Mouse (Mus musculus) T-cell, adult 2 months (primary cell): ENCODE measurements around the gene Utp20.

Source experiments
- DNase-seq: peaks from one replicate; pipeline ENCODE4 v3.0.0; 2022; ENCODE audit warnings: low spot score

Utp20 gene

GRCm38 (mm10) chr10:88715621-88716020 lies 111.0 kb downstream of the Utp20 start:
- DNase-seq, result no peak

GRCm38 (mm10) chr10:88714744-88715143 lies 111.9 kb downstream of the Utp20 start:
- DNase-seq, result no peak

GRCm38 (mm10) chr10:88712359-88712758 lies 114.2 kb downstream of the Utp20 start:
- no peak for DNase-seq

- no peak for DNase-seq
Measured at GRCm38 (mm10) chr10:88708671-88709523, 117.7 kb downstream of the Utp20 start.

- no peak for DNase-seq
Measured at GRCm38 (mm10) chr10:88700938-88701337, 125.7 kb downstream of the Utp20 start.
